Mouse (Mus musculus) olfactory bulb, adult 2 months (tissue): ENCODE results near the gene Riox1.
A peak's percentile ranks its signal among the peaks of the same experiment; 100 is the strongest.

Experiments
- CTCF ChIP-seq: fragments of 200-500 bp; IDR thresholded peaks from 2 replicates; pipeline ENCODE4 v1.5.1; 2012; ENCODE audit warnings: low read depth, mild to moderate bottlenecking, low read length, moderate library complexity; ENCODE audit not compliant: insufficient read depth
- POLR2A ChIP-seq: fragments of 200-500 bp; IDR thresholded peaks from 2 replicates; pipeline ENCODE4 v1.6.1; 2012; ENCODE audit warnings: mild to moderate bottlenecking, low read depth, low read length, moderate library complexity; ENCODE audit not compliant: insufficient read depth

DNA sequence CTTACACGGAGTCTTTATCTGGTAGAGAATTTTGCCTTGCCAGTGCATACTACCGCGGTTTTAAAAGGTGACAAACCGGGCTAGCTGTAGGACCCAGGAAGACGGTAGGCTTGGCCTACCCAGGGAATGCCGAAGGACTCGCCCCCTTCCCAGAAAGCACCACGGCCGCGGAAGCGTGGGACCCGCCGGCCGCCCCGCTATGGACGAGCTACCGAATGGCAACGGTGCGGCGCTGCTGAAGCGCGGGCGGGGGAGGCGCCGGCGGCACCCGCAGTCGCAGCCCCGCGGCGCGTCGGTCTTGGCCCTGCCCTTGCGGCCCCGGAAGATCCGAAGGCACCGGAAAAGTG, at the start of gene Riox1:
- TF ChIP-seq POLR2A, result peak; percentile 84
- TF ChIP-seq CTCF, result no peak
